ENCODE assay signal across 8 mouse cellular contexts in genomic region chr7:133011191-133011590, GRCm38 (mm10).
DNase-seq lines count a peak whose midpoint lies in the region; ATAC-seq lines count a peak whose summit lies in the region.

No protein-coding gene starts in this region.

- WGBS in hindbrain, embryonic 16.5 days: 14% methylated on average over 5 of the region's 5 CpGs

- no peaks in the 10 kb centered on the region for H3K36me3 ChIP-seq in hindbrain, embryonic 16.5 days (ENCODE audit: control insufficient read depth, insufficient read depth, low read length)

- H3K4me3 ChIP-seq in hindbrain, embryonic 16.5 days (ENCODE audit: low read length): no peak overlapping the region

- ATAC-seq in hindbrain, embryonic 16.5 days: peak; percentile 41

- peak overlapping the region; percentile 16 for H3K4me2 ChIP-seq in hindbrain, embryonic 16.5 days (ENCODE audit: low read length)

- peak; percentile 29 for DNase-seq in right cerebral cortex, adult 18-20 months
- no peak for DNase-seq in right cerebral cortex, postnatal 14 days
- DNase-seq in cerebellum, postnatal 10 days: peak; percentile 91 to 93
- DNase-seq in layer of hippocampus, postnatal 25 days (ENCODE audit: extremely low spot score in 1 of 2, low spot score in 1 of 2): peak; percentile 29 to 40
- peak; percentile 34 for DNase-seq in telencephalon, adult 2 months (ENCODE audit: low read depth, low spot score)
- DNase-seq in yolk sac, embryonic 10.5 days (ENCODE audit: low spot score): no peak
- no peak for DNase-seq in ovary, postnatal 14 days (ENCODE audit: low spot score)

- peaks cover 54% of the 10 kb centered on the region for H3K4me1 ChIP-seq in hindbrain, embryonic 16.5 days (ENCODE audit: control insufficient read depth, insufficient read depth, low read depth, low read length)

- no peaks in the 10 kb centered on the region for H3K9me3 ChIP-seq in hindbrain, embryonic 16.5 days (ENCODE audit: control insufficient read depth, low read length)

- H3K27ac ChIP-seq in hindbrain, embryonic 16.5 days (ENCODE audit: low read depth, low read length): peak overlapping the region; percentile 76

- no peaks in the 10 kb centered on the region for H3K27me3 ChIP-seq in hindbrain, embryonic 16.5 days (replicated peaks; ENCODE audit: control insufficient read depth, insufficient read depth, low read length)

- H3K9ac ChIP-seq in hindbrain, embryonic 16.5 days (ENCODE audit: low read depth, low read length): 0 out of 2 replicates have a peak overlapping the region, but pooled peaks have one; percentile 19

Comparison
In these comparisons a context has a peak if more than half of its experiments do, and no peak if none do; other contexts are left out.
1. DNase-seq: peak in right cerebral cortex, adult 18-20 months (single experiment), cerebellum, postnatal 10 days (2 of 2), layer of hippocampus, postnatal 25 days (2 of 2) and telencephalon, adult 2 months (single experiment); none in right cerebral cortex, postnatal 14 days (single experiment), yolk sac, embryonic 10.5 days (single experiment) and ovary, postnatal 14 days (single experiment).